Mouse (Mus musculus) G1E (cell line): ENCODE measurements at regions not wholly inside any gene's neighbourhood (a gene's known extent, or its start where the extent isn't known, plus 50 kb on each side); places are given as distances from the start of the nearest gene placed in this dataset.

ENCODE experiments used
- CTCF ChIP-seq: IDR thresholded peaks from 2 replicates; pipeline ENCODE4 v1.5.1; 2012; ENCODE audit warnings: low read depth, low read length, inconsistent platforms, mixed read lengths
- GATA1 ChIP-seq: IDR thresholded peaks from 2 replicates; pipeline ENCODE4 v1.6.1; 2012; ENCODE audit warnings: borderline replicate concordance, low read length, inconsistent platforms, mixed read lengths
- GATA2 ChIP-seq: IDR thresholded peaks from 2 replicates; pipeline ENCODE4 v1.6.1; 2012; ENCODE audit warnings: low read depth, low read length, inconsistent platforms, borderline replicate concordance
- POLR2AphosphoS5 ChIP-seq: IDR thresholded peaks from 2 replicates; pipeline ENCODE4 v1.6.1; 2012; ENCODE audit warnings: low read depth, low read length, inconsistent platforms; ENCODE audit not compliant: insufficient replicate concordance
- TAL1 ChIP-seq: conservative IDR thresholded peaks from 2 replicates; pipeline ENCODE4 v1.6.1; 2012; ENCODE audit warnings: low read depth, low read length, inconsistent platforms, mixed read lengths

- TF ChIP-seq CTCF (no peak), TAL1 (no peak), GATA1 (no peak), GATA2 (no peak), POLR2AphosphoS5 (no peak)
Measured at GRCm38 (mm10) chr13:16315689-16316088, 304.0 kb downstream of the Inhba start.
